Mouse (Mus musculus): ENCODE measurements around the gene Tmem144.

GRCm38 (mm10) chr3:79823176-79823575 lies 29.4 kb downstream of the Tmem144 start:
- TF ChIP-seq POLR2A (IDR thresholded peaks at IDR 0.05; ENCODE audit: control insufficient read depth, low read depth, low read length) (no peak), CTCF (IDR thresholded peaks at IDR 0.05; ENCODE audit: control insufficient read depth, insufficient read depth, insufficient replicate concordance, low read depth, low read length) (no peak)

Data from testis, adult 2 months (tissue).